Mouse (Mus musculus): ENCODE results near the gene Smarcd3. TPM values are rescaled to one million over a fixed set of nuclear protein-coding genes. Genes with fewer than 3 reads are reported as not detected.
A peak's percentile ranks its signal among the peaks of the same experiment; 100 is the strongest.

The Smarcd3 gene
- 1.3 and 1.5 TPM in 2 replicates for polyA plus RNA-seq (2015; fragmentation: Nextera tagmentation; extraction: Ambion mirVana)

DNA sequence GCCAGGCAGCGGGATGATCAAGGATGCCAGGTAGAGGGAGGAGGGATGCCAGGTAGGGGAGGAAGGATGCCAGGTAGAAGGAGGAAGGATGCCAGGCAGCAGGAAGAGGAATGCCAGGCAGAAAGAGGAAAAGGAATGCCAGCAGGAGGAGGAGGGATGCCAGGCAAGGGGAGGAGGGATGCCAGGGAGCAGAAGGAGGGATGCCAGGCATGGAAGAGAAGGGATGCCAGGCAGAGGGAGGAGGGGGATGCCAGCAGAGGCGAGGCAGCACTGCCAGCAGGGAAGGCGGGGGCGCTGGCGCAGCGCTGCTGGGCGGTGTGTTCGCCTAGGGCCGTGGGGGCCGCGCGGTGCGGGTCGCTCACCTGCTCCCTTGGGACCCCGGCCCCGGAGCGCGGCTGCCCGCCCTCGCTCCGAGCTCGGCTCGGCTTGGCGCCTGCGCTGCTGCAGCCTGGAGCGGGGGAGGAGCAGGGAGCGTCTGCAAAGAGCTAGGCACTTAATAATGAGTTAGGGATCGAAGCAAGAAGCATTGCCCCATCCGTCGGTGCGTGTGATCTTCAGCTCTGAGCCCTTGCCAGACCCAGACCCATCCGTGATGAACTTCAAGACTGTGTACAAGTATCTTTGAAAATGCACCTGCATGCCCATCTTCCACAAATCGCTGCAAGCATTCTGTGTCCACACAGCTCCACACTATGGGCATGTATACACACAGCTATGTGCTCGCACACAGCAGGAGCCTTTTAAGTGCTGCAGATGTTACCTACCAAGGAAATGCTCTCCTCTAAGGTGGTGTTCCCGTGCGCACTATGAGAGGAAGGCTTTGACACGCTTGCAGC, at the start of gene Smarcd3:
TSS of gene Smarcd3 (minus strand) at position 426 of the 836 bp plus-strand sequence.
- Histone ChIP-seq H3K36me3 (replicated peaks) (no peaks in the 10 kb centered on the region), H3K9ac (no peak within 1 kb of the TSS), H3K4me2 (peak within 1 kb of the TSS; percentile 59), H3K4me3 (replicated peaks) (peak within 1 kb of the TSS; percentile 29), H3K27me3 (peaks cover 48% of the 10 kb centered on the region), H3K27ac (replicated peaks) (no peak within 1 kb of the TSS), H3K4me1 (replicated peaks) (no peaks in the 10 kb centered on the region), H3K9me3 (replicated peaks) (no peaks in the 10 kb centered on the region)
- ATAC-seq (ENCODE audit: insufficient read depth): no peak
- 5% methylated on average over 37 of the region's 37 CpGs for WGBS (ENCODE audit: insufficient replicate concordance)

DNA sequence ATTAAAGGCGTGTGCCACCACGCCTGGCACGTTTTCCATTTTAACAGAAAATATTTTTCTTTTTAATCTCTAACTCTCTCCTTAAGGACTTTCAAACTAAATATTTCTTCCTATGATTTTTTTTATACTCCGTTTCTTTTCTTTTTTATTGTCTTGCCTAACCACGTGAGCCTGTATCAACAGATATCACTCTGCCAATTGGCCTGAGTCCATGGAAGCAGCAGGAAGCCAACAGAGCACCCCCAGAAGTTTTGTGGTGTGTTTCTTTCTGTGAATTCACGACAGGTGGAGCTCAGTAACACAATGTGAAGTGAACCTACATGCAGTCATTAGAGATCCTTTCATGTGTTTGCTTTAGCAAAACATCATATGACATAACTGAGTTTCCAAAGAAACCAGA, 37.2 kb upstream of the Smarcd3 start:
- no peaks in the 10 kb centered on the region for H3K4me1 ChIP-seq (replicated peaks)
- H3K9me3 ChIP-seq (replicated peaks): no peaks in the 10 kb centered on the region
- no peak overlapping the region for H3K27ac ChIP-seq (replicated peaks)
- no peak overlapping the region for H3K4me3 ChIP-seq (replicated peaks)
- H3K9ac ChIP-seq: no peak overlapping the region
- WGBS (ENCODE audit: insufficient replicate concordance): 65% methylated on average over 6 of the region's 6 CpGs
- no peak for ATAC-seq (ENCODE audit: insufficient read depth)
- no peaks in the 10 kb centered on the region for H3K27me3 ChIP-seq
- no peak overlapping the region for H3K4me2 ChIP-seq
- H3K36me3 ChIP-seq (replicated peaks): no peaks in the 10 kb centered on the region

DNA sequence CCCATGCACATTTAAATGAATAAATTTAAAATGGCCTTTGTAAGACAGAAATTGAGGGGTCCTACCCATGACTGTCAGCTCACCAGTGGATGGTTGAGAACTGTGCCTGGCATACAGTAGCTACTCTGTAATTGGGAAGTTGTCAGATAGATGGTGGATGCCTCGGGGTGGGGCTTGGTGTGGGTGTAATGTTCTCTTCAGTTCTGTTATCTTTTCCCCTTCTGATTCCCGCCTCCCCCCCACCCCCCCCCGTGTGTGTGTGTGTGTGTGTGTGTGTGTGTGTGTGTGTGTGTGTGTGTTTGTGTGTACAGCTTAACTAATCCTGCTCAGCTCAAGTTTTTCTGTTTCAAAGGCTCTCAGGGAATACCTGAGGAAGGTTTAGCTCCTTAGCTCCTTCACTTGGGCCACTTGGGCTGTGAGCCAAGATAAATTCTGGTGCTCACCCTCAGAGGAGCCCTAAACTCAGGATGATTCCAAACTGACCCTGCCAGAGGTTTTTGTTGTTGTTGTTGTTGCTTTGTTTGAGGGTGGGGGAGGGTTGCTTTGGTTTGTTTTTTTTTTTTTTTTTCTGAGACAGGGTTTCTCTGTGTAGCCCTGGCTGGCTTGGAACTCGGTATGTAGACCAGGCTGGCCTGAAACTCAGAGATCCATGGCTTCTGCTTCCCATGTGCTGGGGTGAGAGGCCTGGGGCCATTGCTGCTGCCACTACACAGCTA, 35.7 kb upstream of the Smarcd3 start:
- no peaks in the 10 kb centered on the region for H3K27me3 ChIP-seq
- no peak for ATAC-seq (ENCODE audit: insufficient read depth)
- H3K9me3 ChIP-seq (replicated peaks): no peaks in the 10 kb centered on the region
- no peaks in the 10 kb centered on the region for H3K36me3 ChIP-seq (replicated peaks)
- 34% methylated on average over 4 of the region's 4 CpGs for WGBS (ENCODE audit: insufficient replicate concordance)
- H3K4me1 ChIP-seq (replicated peaks): no peaks in the 10 kb centered on the region
- no peak overlapping the region for H3K4me3 ChIP-seq (replicated peaks)
- H3K27ac ChIP-seq (replicated peaks): no peak overlapping the region
- no peak overlapping the region for H3K4me2 ChIP-seq
- no peak overlapping the region for H3K9ac ChIP-seq

- H3K9ac ChIP-seq: no peak overlapping the region
- WGBS (ENCODE audit: insufficient replicate concordance): 50% methylated on average over 2 of the region's 2 CpGs
- no peaks in the 10 kb centered on the region for H3K9me3 ChIP-seq (replicated peaks)
- no peaks in the 10 kb centered on the region for H3K36me3 ChIP-seq (replicated peaks)
- H3K4me3 ChIP-seq (replicated peaks): no peak overlapping the region
- no peak for ATAC-seq (ENCODE audit: insufficient read depth)
- H3K4me2 ChIP-seq: no peak overlapping the region
- H3K27ac ChIP-seq (replicated peaks): no peak overlapping the region
- H3K27me3 ChIP-seq: peaks cover 9% of the 10 kb centered on the region; the same call in 1 of the 2 replicates
- 0 out of 2 replicates have a peak, but pooled peaks cover 4% of the 10 kb centered on the region for H3K4me1 ChIP-seq (replicated peaks)
Observed at GRCm38 (mm10) chr5:24657113-24657512, 32.9 kb upstream of the Smarcd3 start.

DNA sequence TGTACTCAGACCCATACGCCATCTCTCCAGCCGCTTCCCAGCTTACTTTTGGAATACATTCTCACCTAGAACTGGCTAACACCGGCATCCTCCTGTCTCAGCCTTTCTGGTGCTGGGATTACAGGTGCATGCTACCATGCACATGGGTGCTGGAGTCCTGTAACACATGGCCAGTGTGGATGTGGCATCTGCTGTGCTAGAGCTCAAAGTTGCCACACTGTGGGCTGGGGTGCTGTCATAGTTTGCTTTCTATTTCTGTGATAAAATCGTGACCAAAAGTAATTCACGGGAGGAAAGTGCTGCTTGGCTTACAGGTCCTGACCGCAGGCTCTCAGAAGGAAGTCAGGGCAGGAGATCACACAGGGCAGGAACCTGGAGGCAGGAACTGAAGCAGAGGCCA, 30.3 kb upstream of the Smarcd3 start:
- WGBS (ENCODE audit: insufficient replicate concordance): 57% methylated on average over 6 of the region's 6 CpGs
- Histone ChIP-seq H3K27ac (replicated peaks) (no peak overlapping the region), H3K4me1 (replicated peaks) (0 out of 2 replicates have a peak, but pooled peaks cover 5% of the 10 kb centered on the region), H3K9ac (no peak overlapping the region), H3K27me3 (peaks cover 9% of the 10 kb centered on the region; the same call in 1 of the 2 replicates), H3K4me3 (replicated peaks) (no peak overlapping the region), H3K4me2 (no peak overlapping the region), H3K36me3 (replicated peaks) (no peaks in the 10 kb centered on the region), H3K9me3 (replicated peaks) (no peaks in the 10 kb centered on the region)
- ATAC-seq (ENCODE audit: insufficient read depth): no peak

DNA sequence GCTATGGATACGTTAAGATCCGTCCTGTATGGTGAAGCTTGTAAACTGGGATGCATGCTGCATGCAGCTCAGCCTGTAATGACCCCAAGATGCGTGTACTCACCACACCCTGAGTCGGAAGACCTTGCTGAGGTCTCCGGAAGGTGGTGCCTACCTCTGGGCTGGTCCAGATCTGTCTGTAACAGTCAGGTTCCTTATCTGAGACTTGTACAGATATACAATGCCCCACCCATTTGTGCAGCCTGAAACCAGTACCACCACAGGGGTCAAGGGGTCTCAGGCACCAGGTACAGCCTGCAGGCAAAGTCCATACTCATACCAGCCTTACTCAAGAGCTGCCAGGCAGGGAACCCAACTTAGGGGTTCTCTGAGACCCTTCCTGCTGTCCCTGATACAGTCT, 28.6 kb upstream of the Smarcd3 start:
- WGBS (ENCODE audit: insufficient replicate concordance): 62% methylated on average over 5 of the region's 5 CpGs
- no peak for ATAC-seq (ENCODE audit: insufficient read depth)
- peaks cover 9% of the 10 kb centered on the region; the same call in 1 of the 2 replicates for H3K27me3 ChIP-seq

DNA sequence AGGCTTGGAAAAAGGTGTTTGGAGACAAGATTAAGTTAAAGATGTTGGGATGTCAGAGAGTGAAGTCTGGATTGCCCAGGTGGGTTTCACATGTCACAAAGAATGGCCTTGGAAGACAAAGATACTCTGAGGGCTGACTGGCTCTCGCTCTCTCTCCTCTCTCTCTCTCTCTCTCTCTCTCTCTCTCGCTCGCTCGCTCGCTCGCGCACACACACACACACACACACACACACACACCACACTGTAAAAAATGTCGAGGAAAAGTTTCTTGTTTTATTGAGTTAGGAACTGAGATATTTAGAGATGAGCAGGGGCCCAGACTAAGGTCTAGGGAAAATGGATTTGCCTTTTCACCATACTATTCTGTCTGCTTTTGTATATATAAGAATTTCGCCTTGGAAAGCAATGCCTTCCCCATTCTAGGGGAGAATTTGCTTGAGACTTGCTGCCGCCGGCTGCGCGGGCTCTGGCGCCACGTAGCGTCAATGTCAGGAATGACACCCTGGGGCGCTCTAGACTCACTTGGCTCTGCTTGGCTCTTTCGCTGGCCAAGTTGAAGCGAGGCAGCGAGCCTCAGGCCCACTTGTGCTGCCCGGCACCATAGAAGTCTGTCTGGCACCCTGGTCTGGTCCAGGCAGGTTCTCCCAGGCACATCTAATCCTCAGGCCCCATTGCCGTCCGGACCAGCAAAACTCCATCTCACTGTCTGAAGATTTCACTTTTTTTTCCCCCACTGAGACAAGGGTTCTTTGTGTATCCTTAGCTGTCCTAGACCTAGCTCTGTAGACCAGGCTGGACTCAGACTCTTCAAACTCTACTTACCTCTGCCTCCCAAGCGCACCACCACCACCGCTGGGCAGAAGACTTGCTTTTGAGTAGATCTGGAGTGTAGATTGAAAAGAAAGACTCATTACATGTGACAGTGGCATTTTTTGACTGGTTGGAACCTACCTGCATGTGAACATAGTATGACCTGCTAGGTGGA, 27.8 kb upstream of the Smarcd3 start:
- 30% methylated on average over 25 of the region's 25 CpGs for WGBS (ENCODE audit: insufficient replicate concordance)
- ATAC-seq (ENCODE audit: insufficient read depth): no peak; the same call in 1 of the 2 replicates
- H3K36me3 ChIP-seq (replicated peaks): no peaks in the 10 kb centered on the region

More for the DNA sequence above, 28.6 kb upstream of the Smarcd3 start:
- Histone ChIP-seq H3K36me3 (replicated peaks) (no peaks in the 10 kb centered on the region), H3K9ac (no peak overlapping the region), H3K4me1 (replicated peaks) (0 out of 2 replicates have a peak, but pooled peaks cover 5% of the 10 kb centered on the region), H3K4me2 (no peak overlapping the region), H3K27ac (replicated peaks) (no peak overlapping the region), H3K4me3 (replicated peaks) (no peak overlapping the region), H3K9me3 (replicated peaks) (no peaks in the 10 kb centered on the region)

DNA sequence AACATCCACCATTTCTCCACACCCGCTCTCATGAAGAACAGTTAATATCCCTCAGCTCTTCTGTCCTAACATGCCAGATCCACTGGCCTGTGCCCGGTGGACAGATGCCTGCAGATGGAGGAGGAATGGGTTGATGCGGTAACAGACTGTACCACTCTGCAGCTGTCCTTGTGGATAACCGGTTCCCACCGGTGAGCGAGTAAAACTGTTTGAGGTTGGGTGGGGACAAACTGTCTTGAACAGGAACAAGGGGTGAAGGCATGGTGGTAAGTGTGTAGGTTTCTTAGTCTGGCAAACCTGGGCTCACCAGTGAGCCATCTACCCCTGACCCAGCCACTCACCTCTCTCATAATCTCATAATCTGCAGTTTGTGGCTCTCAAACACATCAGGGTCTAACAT, 27.1 kb upstream of the Smarcd3 start:
- no peak for ATAC-seq (ENCODE audit: insufficient read depth)
- WGBS (ENCODE audit: insufficient replicate concordance): 65% methylated on average over 6 of the region's 6 CpGs

More for the DNA sequence above, 27.8 kb upstream of the Smarcd3 start:
- H3K27me3 ChIP-seq: peaks cover 9% of the 10 kb centered on the region; the same call in 1 of the 2 replicates
- H3K9me3 ChIP-seq (replicated peaks): no peaks in the 10 kb centered on the region
- H3K4me2 ChIP-seq: peak overlapping the region; percentile 29; the same call in 1 of the 2 replicates
- H3K27ac ChIP-seq (replicated peaks): no peak overlapping the region
- H3K9ac ChIP-seq: no peak overlapping the region
- H3K4me3 ChIP-seq (replicated peaks): no peak overlapping the region
- H3K4me1 ChIP-seq (replicated peaks): 0 out of 2 replicates have a peak, but pooled peaks cover 5% of the 10 kb centered on the region

GRCm38 (mm10) chr5:24649701-24650100, 25.5 kb upstream of the Smarcd3 start:
- Histone ChIP-seq H3K4me3 (replicated peaks) (no peak overlapping the region), H3K4me1 (replicated peaks) (0 out of 2 replicates have a peak, but pooled peaks cover 5% of the 10 kb centered on the region), H3K27ac (replicated peaks) (no peak overlapping the region), H3K9ac (no peak overlapping the region), H3K36me3 (replicated peaks) (no peaks in the 10 kb centered on the region), H3K27me3 (peaks cover 9% of the 10 kb centered on the region; the same call in 1 of the 2 replicates), H3K4me2 (no peak overlapping the region), H3K9me3 (replicated peaks) (no peaks in the 10 kb centered on the region)
- no peak for ATAC-seq (ENCODE audit: insufficient read depth)
- 56% methylated on average over 7 of the region's 7 CpGs for WGBS (ENCODE audit: insufficient replicate concordance)

More for the DNA sequence above, 27.1 kb upstream of the Smarcd3 start:
- no peaks in the 10 kb centered on the region for H3K36me3 ChIP-seq (replicated peaks)
- H3K9me3 ChIP-seq (replicated peaks): no peaks in the 10 kb centered on the region
- no peak overlapping the region for H3K4me3 ChIP-seq (replicated peaks)
- H3K27ac ChIP-seq (replicated peaks): no peak overlapping the region
- H3K4me2 ChIP-seq: no peak overlapping the region
- H3K27me3 ChIP-seq: peaks cover 9% of the 10 kb centered on the region; the same call in 1 of the 2 replicates
- H3K4me1 ChIP-seq (replicated peaks): 0 out of 2 replicates have a peak, but pooled peaks cover 5% of the 10 kb centered on the region
- no peak overlapping the region for H3K9ac ChIP-seq

DNA sequence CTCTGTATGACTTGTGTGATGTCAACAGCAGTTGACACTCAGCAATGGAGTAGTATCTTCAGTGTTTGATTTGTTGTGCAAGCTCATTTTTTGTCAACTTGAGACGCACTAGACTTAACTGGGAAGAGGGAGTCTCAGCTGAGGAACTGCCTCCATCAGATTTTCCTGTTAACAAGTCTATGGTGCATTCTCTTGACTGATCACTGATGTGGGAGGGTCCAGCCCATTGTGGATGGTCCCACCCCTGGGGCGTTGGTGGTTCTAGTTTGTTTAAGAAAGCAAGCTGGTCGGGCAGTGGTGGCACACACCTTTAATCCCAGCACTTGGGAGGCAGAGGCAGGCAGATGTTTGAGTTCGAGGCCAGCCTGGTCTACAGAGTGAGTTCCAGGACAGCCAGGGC, 25.0 kb upstream of the Smarcd3 start:
- Histone ChIP-seq H3K36me3 (replicated peaks) (no peaks in the 10 kb centered on the region), H3K27me3 (peaks cover 9% of the 10 kb centered on the region; the same call in 1 of the 2 replicates), H3K4me2 (no peak overlapping the region), H3K4me3 (replicated peaks) (no peak overlapping the region), H3K9me3 (replicated peaks) (no peaks in the 10 kb centered on the region), H3K27ac (replicated peaks) (no peak overlapping the region), H3K9ac (no peak overlapping the region), H3K4me1 (replicated peaks) (0 out of 2 replicates have a peak, but pooled peaks cover 5% of the 10 kb centered on the region)
- ATAC-seq (ENCODE audit: insufficient read depth): no peak
- WGBS (ENCODE audit: insufficient replicate concordance): 47% methylated on average over 4 of the region's 4 CpGs
